Mouse (Mus musculus) megakaryocyte, embryonic 14.5 days (primary cell): ENCODE data around the gene Actr5. TPM values are rescaled to one million over a fixed set of nuclear protein-coding genes. Genes with fewer than 3 reads are reported as not detected.

Experiments
- H3K27me3 ChIP-seq: replicated peaks from 2 replicates; pipeline ENCODE3; 2012; ENCODE audit warnings: inconsistent platforms
- H3K36me3 ChIP-seq: replicated peaks from 2 replicates; pipeline ENCODE3; 2012; ENCODE audit warnings: low read length, inconsistent platforms, mixed read lengths
- H3K4me1 ChIP-seq: 2 replicates; pipeline ENCODE4 v1.6.1; 2012; ENCODE audit warnings: inconsistent platforms
- H3K4me3 ChIP-seq: replicated peaks from 2 replicates; pipeline ENCODE3; 2012; ENCODE audit warnings: moderate library complexity, mild to moderate bottlenecking, inconsistent platforms
- H3K9me3 ChIP-seq: 2 replicates; pipeline ENCODE4 v1.6.1; 2012; ENCODE audit warnings: inconsistent platforms
- FLI1 ChIP-seq: IDR thresholded peaks from 2 replicates; pipeline ENCODE4 v1.6.1; 2012; ENCODE audit warnings: low read length, inconsistent platforms, mixed read lengths
- GATA1 ChIP-seq: IDR thresholded peaks from 3 replicates; pipeline ENCODE4 v1.6.1; 2012; ENCODE audit warnings: mixed read lengths, low read length, inconsistent platforms, borderline replicate concordance
- polyA plus RNA-seq: library from polyadenylated mRNA; stranded (reverse); fragments of >175 nt; gene quantifications from 2 replicates; pipeline ENCODE4 v1.2.3, GENCODE M21; 2012; ENCODE audit warnings: low replicate concordance; ENCODE audit not compliant: insufficient read depth

Actr5 gene
- polyA plus RNA-seq, 1 experiment, result 5.7 TPM

DNA sequence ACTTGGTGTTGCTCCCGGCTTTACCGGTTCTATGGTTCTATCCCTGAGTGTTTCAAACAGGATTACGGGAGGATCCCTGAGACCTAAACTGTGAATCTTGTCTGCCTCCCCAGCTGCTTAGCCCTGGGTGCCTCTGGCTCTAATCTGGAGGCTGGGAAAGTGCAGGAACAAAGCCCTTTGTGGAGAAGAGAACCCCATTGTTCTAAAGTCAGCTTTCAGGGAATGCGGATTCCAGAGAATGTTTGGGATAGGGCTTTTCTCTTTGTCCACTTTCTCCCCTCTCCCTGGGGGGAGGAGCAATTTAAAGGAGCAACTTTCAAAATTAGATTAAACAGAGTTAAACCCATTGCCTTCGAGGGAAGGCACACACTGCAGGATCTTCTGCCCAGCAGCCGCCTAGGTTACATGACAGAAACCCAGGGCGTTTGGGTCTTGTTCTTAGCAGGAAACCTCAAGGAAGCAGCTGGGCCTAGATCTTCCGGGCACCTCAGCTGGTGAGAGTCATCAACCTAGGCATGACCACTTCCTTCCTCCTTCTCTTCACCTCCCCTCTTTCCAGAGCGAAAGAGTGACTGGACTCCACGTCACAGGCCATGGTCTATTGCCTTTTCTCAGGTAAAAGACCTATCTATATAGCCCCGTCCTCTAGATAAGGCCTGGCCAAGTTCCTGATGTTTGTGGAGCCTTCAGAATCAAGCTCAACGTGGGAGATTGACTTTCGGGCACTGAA is 41.5 kb downstream of the Actr5 start:
- Histone ChIP-seq H3K27me3 (peaks cover 74% of the 10 kb centered on the region), H3K4me1 (peaks cover 55% of the 10 kb centered on the region), H3K9me3 (no peaks in the 10 kb centered on the region), H3K4me3 (peak overlapping the region; percentile 91), H3K36me3 (no peaks in the 10 kb centered on the region)
- no peak for TF ChIP-seq GATA1
- TF ChIP-seq FLI1, result no peak

DNA sequence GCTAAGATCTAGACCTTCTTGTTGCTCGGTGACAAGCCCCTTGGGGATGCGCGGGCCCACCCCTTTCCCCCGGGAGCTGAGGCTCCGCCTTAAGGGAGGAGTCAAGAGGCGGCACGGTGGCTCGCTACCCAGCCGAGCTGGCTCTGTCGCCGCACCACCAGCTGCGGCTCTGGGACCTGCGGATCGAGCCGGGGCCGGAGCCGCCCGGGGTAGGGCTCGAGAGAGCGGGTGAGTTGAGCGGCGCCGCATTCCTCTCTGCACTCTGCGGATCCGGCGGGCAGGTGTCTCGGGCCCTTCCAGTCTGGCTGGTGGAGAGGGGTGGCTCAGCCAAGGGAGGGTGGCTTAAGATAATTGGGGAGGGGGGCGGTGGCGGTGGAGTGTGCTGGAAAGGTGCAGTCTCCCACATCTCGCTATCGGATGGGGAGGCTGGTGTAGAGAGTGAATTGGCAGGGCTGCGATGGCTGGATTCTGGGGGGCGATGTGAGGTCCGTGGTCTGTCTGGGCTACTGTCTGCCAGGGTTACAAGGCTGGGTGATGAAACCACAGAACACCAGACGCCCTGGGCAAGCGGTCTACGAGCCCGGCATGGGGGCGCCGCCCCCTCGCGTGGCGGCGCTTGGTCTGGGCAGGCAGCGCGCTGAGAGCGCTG is 42.5 kb downstream of the Actr5 start:
- H3K4me3 ChIP-seq, result peak overlapping the region; percentile 91
- no peak for TF ChIP-seq GATA1
- no peak for TF ChIP-seq FLI1
- no peaks in the 10 kb centered on the region for H3K36me3 ChIP-seq
- peaks cover 55% of the 10 kb centered on the region for H3K4me1 ChIP-seq
- peaks cover 78% of the 10 kb centered on the region for H3K27me3 ChIP-seq
- peaks cover 2% of the 10 kb centered on the region for H3K9me3 ChIP-seq

DNA sequence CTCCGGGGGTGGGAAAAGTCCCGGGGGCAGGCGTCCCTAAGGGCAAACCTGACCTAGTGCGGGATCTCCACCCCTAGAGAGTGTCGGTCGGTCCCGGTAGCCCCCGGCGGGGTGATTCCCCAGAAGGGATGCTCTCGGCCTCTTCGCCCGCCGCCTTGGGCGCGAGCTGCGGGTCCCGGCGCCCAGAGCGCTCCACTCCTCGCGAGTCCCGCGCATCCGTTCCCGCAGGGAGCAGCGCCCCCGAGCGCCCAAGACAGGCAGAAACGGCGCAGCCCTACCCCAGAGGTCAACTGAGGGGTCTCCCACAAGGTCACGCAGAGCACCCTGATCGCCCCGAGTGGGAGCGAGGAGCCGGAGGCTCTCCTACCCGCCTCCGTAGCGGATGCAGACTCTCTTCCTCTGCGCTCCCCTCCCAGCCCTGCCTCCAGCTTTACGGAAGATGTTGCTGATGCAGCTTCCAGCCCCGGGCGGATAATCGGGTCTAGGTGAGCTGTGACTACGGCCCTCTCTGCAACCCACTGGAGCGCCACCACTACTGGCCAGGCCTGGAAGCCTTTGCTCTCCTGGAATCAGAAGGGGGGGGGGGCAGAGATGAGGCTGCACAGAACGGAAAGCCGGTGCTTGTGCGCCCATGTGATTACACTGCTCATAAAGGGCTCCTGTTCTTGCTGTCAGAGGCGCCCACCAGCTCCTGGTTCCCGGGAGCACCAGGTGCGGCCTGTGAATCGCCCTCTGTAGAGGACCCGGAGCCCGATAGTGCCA is 43.2 kb downstream of the Actr5 start:
- peaks cover 58% of the 10 kb centered on the region for H3K4me1 ChIP-seq
- H3K4me3 ChIP-seq, result peak overlapping the region; percentile 91
- H3K27me3 ChIP-seq, result peaks cover 83% of the 10 kb centered on the region
- peaks cover 9% of the 10 kb centered on the region for H3K9me3 ChIP-seq
- H3K36me3 ChIP-seq, result no peaks in the 10 kb centered on the region
- TF ChIP-seq GATA1 (no peak), FLI1 (no peak)

DNA sequence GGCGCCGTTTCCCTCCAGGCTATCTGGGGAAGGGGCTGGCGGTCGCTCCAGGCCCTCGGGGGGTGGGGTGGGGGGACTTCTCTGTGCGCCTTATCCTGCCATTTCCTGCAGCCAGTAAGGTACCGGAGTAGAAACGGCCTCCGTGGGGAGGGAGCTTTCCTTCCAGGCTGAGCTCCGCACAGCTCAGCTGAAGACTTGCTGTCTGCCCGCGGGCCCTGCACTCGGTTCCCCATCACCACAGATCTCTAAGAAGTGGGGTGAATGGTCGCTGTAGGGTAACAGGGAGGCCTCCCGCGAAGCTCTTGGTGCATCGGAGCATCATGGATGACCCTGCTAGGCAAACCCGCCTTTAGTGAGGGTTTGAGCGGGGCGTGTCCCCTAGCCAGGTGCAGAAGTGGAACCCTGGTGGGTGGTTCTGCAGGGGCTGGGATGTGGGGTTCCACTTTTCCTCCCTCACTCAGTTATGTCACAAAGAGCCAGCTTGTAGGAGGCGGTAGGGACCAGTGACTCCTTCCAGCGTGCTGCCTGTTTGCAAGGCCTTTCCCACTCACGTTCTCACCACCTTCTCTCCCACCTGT is 43.8 kb downstream of the Actr5 start:
- H3K4me1 ChIP-seq, result peaks cover 65% of the 10 kb centered on the region
- peaks cover 87% of the 10 kb centered on the region for H3K27me3 ChIP-seq
- H3K9me3 ChIP-seq, result peaks cover 9% of the 10 kb centered on the region
- H3K4me3 ChIP-seq, result peak overlapping the region; percentile 91
- H3K36me3 ChIP-seq, result no peaks in the 10 kb centered on the region
- TF ChIP-seq GATA1, result no peak
- TF ChIP-seq FLI1, result no peak

DNA sequence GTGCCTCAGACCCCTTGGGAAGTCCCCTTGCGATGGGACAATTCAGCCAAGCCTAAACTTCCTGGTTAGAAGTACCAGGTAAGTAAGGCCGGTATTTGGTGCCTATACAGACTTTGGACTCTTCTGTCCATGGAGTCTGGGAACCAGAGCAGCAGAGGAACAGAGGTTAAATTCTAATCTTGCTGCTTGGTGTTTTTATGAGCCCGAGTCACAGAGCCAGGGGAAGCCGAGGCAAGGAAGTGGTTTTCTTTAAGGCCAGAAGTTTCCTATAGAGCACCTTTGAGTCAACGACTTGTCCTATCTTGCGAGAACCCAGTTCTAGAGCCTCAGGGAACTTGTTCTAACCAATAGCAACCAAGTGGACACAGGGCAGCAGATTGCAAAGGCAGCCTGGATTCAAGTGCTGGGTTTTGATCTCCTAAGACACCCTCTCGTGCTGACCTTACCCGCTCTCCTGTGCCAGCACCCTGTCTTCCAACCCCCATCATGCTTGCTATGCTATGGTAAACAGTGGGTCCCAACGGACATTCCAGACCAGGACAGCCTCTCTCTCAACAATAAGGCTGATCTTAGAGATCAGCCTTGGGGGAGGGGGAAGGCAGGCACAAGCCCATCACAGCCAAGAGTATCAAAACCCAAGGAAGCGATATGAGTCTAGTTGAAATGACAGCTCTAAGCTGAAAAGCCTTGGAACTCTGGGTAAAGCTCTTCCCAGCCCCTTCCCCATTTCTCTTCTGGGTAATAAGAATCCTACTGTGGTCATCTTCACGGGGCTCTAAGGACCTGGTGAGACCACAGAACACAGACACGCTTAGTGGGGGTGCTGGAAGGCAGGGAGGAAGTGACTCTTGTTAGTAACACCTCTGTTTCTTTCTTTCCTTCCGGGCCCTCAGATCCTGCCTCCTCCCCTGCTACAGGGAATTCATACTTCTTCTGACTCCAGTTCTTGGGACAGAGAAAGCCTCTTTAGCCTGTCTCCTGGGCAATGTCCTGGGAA is 44.8 kb downstream of the Actr5 start:
- Histone ChIP-seq H3K4me3 (no peak overlapping the region), H3K27me3 (peaks cover 88% of the 10 kb centered on the region), H3K36me3 (no peaks in the 10 kb centered on the region), H3K4me1 (peaks cover 66% of the 10 kb centered on the region), H3K9me3 (peaks cover 9% of the 10 kb centered on the region)
- TF ChIP-seq FLI1 (no peak), GATA1 (no peak)

DNA sequence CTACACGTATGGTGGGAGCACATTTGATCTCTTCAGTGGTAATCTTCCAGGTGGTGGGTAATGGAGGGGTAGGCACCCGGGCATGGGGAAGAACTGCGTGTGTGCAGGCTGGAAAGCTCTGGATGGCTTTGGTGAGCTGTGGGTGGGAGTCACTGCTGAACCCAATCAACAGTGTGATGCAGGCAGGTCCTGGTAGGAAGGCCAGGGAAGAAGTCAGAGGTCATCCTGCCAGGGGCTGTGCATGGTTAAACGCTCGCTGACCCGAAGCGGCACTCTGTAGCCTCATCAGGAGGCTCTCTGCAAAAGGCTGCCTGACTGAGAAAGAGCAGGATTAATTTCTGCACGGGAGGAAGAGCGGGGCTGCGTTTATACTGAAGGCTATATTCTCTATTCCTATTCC is 45.9 kb downstream of the Actr5 start:
- TF ChIP-seq GATA1, result no peak
- no peak for TF ChIP-seq FLI1
- Histone ChIP-seq H3K36me3 (no peaks in the 10 kb centered on the region), H3K9me3 (peaks cover 9% of the 10 kb centered on the region), H3K4me1 (peaks cover 59% of the 10 kb centered on the region), H3K4me3 (no peak overlapping the region), H3K27me3 (peaks cover 84% of the 10 kb centered on the region)

DNA sequence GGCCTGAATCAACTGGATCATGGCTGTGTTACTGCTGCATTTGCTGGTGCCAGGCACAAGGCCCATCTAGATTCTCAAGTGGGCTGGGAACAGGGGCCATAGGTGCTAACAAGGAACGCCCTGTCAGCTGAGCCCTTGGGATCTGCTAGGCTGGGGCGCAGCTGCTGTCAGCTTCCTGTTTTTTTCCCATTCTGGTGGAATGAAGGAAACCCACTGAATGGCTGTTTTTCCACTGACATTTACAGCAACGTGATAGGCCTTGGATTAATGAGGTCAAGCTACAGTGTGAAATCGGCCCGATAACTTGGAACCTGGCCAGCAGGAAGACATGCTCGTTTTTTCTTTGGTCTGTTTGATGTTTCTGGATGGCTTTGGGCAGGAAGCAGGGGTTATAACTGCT is 48.1 kb downstream of the Actr5 start:
- H3K9me3 ChIP-seq, result peaks cover 9% of the 10 kb centered on the region

DNA sequence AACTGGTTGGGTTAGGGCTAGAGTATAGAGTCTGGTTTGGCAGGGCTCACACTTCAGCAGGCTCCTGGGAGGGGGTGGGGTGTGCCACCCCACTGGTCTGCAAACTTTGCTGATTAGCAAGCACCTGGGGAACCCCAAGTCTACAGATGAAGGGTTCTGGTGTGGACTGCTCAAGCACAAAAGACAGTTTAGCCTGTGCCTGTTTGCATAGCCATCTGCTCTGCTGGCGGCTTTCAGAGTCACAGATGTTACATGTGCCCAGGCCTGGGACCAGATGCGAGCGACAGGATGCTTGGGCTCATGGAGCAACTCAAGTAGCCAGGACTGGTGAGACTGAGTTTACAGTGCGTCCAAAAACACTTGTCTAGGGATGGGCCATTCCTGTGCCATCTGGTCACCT is 48.8 kb downstream of the Actr5 start:
- Histone ChIP-seq H3K4me1 (peaks cover 41% of the 10 kb centered on the region), H3K9me3 (peaks cover 9% of the 10 kb centered on the region), H3K27me3 (peaks cover 72% of the 10 kb centered on the region)

More for the DNA sequence above, 48.1 kb downstream of the Actr5 start:
- H3K27me3 ChIP-seq, result peaks cover 73% of the 10 kb centered on the region
- H3K4me1 ChIP-seq, result peaks cover 44% of the 10 kb centered on the region
- no peak for TF ChIP-seq FLI1
- no peak for TF ChIP-seq GATA1
- H3K4me3 ChIP-seq, result no peak overlapping the region
- no peaks in the 10 kb centered on the region for H3K36me3 ChIP-seq

DNA sequence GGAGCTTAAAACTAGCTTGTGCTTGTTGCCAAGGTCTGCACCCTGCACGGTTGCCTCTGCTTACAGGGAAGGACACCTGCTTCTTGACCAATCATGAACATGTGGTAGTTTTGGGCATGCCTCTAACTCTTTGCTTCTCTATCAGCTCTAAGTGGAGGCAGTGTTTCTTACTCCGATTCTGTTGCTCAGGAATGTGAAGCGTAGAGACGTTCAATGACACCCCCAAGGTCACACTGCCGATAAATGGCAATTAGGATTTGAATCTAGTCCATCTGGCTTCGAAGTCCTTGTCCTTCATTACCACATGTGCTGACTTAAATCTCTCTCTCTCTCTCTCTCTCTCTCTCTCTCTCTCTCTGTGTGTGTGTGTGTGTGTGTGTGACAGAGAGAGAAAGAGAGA is 49.4 kb downstream of the Actr5 start:
- no peaks in the 10 kb centered on the region for H3K36me3 ChIP-seq
- no peak for TF ChIP-seq FLI1
- no peak for TF ChIP-seq GATA1
- no peak overlapping the region for H3K4me3 ChIP-seq
- peaks cover 70% of the 10 kb centered on the region for H3K27me3 ChIP-seq
- H3K9me3 ChIP-seq, result peaks cover 9% of the 10 kb centered on the region
- peaks cover 35% of the 10 kb centered on the region for H3K4me1 ChIP-seq

More for the DNA sequence above, 48.8 kb downstream of the Actr5 start:
- Histone ChIP-seq H3K4me3 (no peak overlapping the region), H3K36me3 (no peaks in the 10 kb centered on the region)
- TF ChIP-seq FLI1, result no peak
- no peak for TF ChIP-seq GATA1
